Mouse (Mus musculus) lung, postnatal 0 days (tissue): ENCODE data around the gene Kcnh3.

Experiments
- CTCF ChIP-seq: IDR thresholded peaks from 2 replicates; pipeline ENCODE4 v1.5.1; 2016; ENCODE audit warnings: antibody characterized with exemption, mild to moderate bottlenecking
- EP300 ChIP-seq: IDR thresholded peaks from 2 replicates; pipeline ENCODE4 v1.6.1; 2016; ENCODE audit warnings: antibody characterized with exemption, mild to moderate bottlenecking, control low read depth

GRCm38 (mm10) chr15:99284527-99285188 lies 60.0 kb downstream of the Kcnh3 start:
- no peak for TF ChIP-seq CTCF
- no peak for TF ChIP-seq EP300
